Mouse (Mus musculus): Measurements from ENCODE around the gene Tm6sf2.

DNA sequence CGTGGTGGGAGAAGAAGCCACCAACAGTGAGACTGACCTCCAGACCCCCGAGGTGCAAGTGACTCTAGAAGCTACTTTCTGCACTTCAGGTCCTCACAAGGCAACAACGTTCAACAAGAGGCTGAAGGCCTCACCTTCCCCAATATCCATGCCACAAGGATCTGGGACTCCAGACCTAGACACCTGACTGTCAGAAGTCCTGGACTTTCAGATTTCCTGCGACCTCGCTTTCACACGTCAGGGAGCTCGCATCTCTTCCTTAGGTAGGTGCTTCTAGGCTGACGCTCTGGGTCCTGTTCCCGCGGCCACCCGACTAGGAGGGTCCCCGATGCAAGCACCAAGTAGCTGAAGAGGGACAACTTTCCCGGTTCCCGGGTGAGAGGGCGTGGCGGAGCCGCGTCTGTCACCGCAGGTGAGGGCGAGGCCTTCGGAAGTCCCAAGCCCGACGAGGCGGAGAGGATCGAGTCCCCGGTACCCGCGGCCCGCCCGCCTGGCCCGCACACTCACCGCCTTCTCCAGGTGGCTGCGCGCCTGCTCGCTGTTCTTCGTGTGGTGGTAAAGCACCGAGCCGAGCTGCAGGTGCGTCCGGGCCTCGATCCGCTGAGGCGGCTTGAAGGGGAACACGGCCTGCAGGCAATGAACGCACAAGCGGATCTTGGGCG is 30.7 kb upstream of the Tm6sf2 start:
- TF ChIP-seq CTCF (IDR thresholded peaks at IDR 0.05; ENCODE audit: extremely low read depth, insufficient read length, insufficient replicate concordance, low read depth, low read length) (no peak), POLR2A (IDR thresholded peaks at IDR 0.05; ENCODE audit: low read depth, low read length) (no peak)
